Mouse (Mus musculus) embryo, embryonic 10 days (tissue): ENCODE data around the gene Specc1l.
"Not testable (repeated sequence)": the region's sequence is repeated elsewhere in the genome, so short reads cannot be mapped to it uniquely, and the experiment has no call there.

Experiments used
- DNase-seq: peaks from one replicate; pipeline ENCODE4 v3.0.0-alpha.2; 2015; ENCODE audit warnings: low spot score

The Specc1l gene

GRCm38 (mm10) chr10:75316908-75317761 lies 105.3 kb downstream of the Specc1l start:
- DNase-seq: peak; percentile 72

DNA sequence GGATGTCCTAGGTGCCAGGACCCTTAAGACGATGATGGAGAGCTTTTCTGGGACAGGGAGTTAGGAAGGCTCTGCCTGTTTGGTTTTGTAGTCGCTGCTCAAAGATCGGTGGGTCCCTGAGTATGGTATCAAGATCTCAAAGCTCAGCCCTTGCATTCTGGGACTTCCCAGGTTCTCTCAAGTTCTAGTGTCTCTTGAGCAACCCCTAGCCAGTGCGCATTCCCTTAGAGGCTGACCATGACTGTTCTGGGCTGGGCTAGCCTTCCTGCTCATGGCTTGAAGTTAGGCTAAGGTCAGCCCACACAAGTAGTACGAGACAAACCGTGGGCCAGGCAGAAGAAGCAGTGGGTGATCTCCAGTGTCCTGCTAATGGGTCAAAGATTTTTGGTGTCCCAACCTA lies 106.3 kb downstream of the Specc1l start:
- DNase-seq: no peak

DNA sequence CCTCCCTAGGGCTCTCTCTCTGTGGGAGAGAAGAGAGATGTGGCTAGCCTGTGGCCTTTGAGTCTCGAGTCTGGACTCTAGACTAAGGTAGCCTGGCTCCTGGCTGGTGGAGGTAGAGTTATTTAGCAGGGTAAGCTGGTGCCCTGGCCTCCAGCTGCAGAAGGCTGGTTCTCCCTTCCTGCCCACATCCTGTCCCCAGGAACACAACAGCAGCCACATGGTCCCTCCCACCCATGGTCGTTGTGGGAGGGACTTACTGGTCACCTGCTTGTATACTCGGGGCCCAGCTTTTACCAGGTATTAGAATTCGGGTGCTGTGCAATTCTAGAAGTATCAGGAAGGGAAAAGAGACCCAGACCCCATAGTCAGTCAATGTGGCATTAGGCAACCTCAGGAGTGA lies 108.4 kb downstream of the Specc1l start:
- no peak for DNase-seq

DNA sequence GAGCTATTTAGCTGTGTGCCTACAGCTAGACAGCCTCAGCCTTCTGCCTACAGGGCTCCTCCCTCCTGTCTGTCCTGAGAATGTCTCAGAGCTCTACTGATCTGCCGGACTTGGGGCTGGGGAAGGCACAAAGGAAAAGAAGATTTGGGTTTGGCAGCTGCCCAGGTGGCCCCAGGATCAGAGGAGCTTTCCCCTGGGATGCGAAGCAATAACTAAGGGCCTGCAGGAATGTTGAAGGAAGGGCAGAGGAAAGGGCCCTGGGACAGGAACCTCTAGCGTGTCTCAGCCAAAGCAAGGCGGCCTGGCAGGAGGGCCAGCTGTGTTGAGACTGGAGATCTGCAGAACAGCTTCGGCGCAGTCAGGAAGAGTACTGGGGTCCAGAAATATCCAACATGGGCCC lies 111.1 kb downstream of the Specc1l start:
- DNase-seq: no peak

- no peak for DNase-seq
Measured at GRCm38 (mm10) chr10:75323986-75324385, 112.1 kb downstream of the Specc1l start.

- no peak for DNase-seq
Measured at GRCm38 (mm10) chr10:75324391-75324790, 112.5 kb downstream of the Specc1l start.

- no peak for DNase-seq
Measured at GRCm38 (mm10) chr10:75325821-75326220, 113.9 kb downstream of the Specc1l start.

GRCm38 (mm10) chr10:75326553-75326952 lies 114.7 kb downstream of the Specc1l start:
- no peak for DNase-seq

DNA sequence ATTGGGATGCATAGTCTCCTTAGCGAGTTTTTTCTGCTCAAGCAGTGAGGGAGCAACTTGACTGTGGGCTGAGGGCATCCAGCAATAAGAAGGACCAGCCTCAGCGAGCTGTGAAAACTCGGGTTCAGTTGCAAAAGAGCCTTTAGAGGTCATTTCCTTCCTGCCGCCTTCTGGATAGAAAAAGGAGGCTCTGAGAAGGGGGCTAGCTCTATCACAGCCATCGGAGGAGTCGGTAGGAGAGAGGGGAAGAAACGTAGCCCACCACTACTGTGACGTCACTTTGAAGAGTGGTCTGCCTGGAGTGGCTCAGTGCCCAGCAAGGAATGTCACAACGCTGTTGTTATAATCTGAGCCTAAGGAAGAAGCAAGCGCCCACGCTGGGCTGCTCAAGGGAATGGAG lies 115.2 kb downstream of the Specc1l start:
- no peak for DNase-seq

DNA sequence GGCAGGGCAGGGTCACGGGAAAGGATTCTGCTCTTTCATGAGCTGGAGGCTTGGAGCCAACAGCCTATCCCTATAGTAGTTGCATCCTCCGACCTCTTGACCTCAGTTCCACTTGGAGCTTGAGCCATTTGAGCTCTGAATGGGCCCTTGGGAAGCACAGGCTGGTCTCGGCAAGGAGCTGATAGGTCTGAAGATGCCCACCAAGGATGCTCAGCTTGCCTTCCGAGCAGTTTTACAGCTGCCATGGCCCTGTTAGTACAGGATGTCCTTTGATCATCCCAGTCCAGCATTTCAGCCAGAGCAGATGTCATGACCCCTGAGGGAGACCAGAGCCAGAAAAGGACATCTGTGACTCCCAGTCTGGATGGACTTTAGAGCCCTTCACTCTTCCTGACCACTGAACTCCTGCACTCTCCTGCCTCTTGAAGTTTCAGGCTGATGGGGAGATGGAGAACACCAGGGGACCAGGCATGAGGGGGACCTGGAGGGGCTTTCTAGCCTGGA lies 116.4 kb downstream of the Specc1l start:
- peak; percentile 68 for DNase-seq

DNA sequence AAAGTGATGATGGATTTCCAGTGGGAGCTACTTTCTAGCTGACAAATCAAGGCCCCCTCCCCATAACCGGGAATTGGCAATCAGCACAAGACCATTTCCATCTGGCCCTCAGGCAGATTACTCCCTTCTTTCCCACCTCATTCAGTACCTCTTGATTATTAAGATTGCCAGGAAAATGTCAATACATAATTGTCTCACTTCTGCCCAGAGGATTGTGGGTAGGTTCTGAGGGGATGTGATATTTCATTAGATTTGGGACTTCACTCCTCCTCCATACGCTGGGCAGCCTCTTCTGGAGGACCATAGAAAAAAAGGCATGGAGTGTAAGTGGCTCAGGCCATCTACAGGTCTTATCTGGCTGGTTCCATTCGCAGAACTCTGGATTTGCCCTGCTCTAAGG lies 120.4 kb downstream of the Specc1l start:
- DNase-seq: no peak

GRCm38 (mm10) chr10:75333176-75333776 lies 121.4 kb downstream of the Specc1l start:
- DNase-seq: no peak

GRCm38 (mm10) chr10:75334175-75334574 lies 122.3 kb downstream of the Specc1l start:
- no peak for DNase-seq

DNA sequence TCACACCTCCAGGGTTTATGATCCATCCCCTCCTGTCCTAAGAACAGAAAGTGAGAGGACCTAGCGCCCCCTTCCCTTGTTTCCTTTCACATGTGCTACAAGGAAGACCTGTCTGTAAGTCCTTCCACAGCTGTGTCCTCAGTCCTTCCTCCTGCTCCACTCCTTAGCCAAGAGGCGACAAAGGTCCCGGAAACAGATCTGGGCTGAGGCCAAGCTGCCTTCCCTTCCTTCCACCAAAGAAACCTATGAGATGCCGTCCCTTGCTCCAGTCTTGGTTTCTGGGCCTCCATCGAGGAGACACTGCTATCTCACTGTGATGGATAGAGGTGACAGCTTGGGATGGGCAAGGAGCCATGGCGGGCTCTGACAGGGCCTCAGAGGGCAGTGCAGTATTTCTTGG lies 123.2 kb downstream of the Specc1l start:
- DNase-seq: no peak

DNA sequence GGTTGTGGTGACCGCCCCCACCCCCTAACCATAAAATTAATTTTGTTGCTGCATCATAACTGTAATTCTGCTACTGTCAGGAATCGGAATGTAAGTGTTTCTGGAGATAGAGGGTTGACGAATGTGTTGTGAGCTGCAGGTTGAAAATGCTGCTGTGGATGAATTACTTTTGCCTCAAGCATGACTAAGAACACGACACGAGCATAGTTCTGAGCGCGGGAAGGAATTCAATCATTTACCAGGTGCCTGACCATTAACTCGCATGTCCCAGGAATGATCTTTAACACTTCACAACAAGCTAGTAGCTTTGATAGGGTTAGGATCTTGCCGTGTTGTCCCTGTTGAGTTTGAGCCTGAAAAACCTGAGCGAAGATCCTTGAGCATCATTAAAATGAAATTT lies 125.4 kb downstream of the Specc1l start:
- DNase-seq: no peak

GRCm38 (mm10) chr10:75338852-75339251 lies 127.0 kb downstream of the Specc1l start:
- no peak for DNase-seq

GRCm38 (mm10) chr10:75339377-75339776 lies 127.5 kb downstream of the Specc1l start:
- DNase-seq: no peak

GRCm38 (mm10) chr10:75341936-75342335 lies 130.1 kb downstream of the Specc1l start:
- peak; percentile 48 for DNase-seq

DNA sequence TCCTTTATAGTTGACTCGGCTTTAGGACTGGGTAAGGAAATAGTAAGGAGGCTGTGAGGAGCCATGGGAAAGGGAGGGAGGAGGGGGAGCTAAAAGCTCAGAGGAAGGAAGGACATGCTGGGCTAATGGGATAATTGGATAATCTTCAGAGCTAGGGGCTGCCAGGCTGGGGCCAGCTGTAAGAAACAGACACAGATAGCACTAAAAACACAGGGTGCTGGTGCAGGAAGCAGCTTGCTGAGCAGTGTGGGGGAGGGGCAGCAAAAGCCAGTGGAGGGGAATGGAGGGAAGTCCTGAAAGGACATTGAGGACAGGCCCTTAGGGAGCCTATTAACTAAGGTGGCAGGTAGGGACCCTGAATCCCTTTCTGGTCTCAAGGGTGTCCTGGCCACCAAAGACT lies 132.7 kb downstream of the Specc1l start:
- not testable (repeated sequence) for DNase-seq

DNA sequence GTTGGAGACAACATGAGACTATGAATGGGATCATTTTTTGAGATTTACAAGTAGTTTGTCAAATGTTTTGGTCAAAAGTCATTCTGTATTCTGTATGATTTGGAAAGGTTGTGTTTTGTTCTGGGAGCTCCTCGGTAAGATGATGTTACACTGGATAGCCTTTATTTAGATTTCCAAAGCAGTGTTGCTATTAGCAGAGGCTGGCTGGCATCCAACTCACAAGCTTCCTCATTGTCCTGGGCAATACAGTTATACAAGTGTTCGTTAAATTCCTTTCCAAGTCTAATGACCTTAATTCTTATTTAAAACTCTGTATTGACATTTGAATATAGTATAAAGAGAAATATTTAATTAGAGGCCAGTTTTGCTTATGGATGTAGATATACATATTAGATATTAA lies 133.4 kb downstream of the Specc1l start:
- DNase-seq: no peak

- no peak for DNase-seq
Measured at GRCm38 (mm10) chr10:75350564-75350963, 138.7 kb downstream of the Specc1l start.

DNA sequence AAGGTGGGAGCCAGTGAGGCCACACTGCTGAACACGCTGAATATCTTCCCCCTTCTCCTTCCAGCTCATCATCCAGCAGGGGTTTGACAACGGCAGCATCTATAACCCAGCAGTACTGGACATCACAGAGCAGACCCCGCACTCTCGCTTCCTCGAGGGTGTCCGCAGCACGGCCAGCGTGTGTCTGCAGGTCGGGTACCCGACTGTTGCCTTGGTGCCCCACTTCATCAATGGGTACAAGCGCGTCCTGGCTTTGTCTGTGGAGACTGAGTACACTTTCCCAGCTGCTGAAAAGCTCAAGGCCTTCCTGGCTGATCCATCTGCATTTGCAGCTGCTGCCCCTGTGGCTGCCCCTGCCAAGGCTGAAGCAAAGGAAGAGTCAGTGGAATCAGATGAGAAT lies 140.7 kb downstream of the Specc1l start:
- DNase-seq: no peak

GRCm38 (mm10) chr10:75353838-75354241 lies 142.0 kb downstream of the Specc1l start:
- DNase-seq: not testable (repeated sequence)
